Mouse (Mus musculus): ENCODE results near the gene Qdpr. TPM values are rescaled to one million over a fixed set of nuclear protein-coding genes. Genes with fewer than 3 reads are reported as not detected.

The Qdpr gene
- polyA plus RNA-seq, 1 experiment from 2014 or later, result 231 TPM

DNA sequence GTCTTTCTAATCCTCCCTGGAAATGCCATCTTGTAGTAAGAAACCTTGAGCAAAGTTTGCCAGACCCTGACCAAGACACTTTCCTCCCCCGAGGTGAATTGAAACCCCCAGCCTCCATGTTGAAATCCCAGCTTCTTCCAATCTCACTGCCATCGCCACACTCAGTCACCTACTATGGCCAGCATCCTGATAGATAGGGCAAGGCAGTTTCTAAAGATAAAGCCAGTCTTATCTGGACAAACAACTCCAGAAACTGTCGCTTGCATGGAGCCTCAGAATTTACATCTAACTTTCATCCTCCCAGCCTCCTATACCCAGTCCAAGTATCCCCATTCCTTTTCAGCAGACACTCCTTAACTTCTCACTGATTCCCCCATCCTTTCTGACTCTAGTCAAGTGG, 33.6 kb downstream of the Qdpr start:
- ATAC-seq (ENCODE audit: low FRiP score, low TSS enrichment), result no peak
- no peaks in the 10 kb centered on the region for H3K9me3 ChIP-seq (ENCODE audit: low read length)
- no peaks in the 10 kb centered on the region for H3K27me3 ChIP-seq (ENCODE audit: insufficient read depth, low read length)
- no peak overlapping the region for H3K9ac ChIP-seq (replicated peaks; ENCODE audit: low read length)
- H3K27ac ChIP-seq (ENCODE audit: low read length), result no peak overlapping the region
- H3K36me3 ChIP-seq (ENCODE audit: insufficient read depth, low read length), result no peaks in the 10 kb centered on the region
- no peaks in the 10 kb centered on the region for H3K4me1 ChIP-seq (ENCODE audit: insufficient read depth, low read length)
- no peak overlapping the region for H3K4me2 ChIP-seq (replicated peaks; ENCODE audit: low read depth, low read length)
- 94% methylated on average over 3 of the region's 3 CpGs for WGBS
- no peak overlapping the region for H3K4me3 ChIP-seq (ENCODE audit: low read length)

DNA sequence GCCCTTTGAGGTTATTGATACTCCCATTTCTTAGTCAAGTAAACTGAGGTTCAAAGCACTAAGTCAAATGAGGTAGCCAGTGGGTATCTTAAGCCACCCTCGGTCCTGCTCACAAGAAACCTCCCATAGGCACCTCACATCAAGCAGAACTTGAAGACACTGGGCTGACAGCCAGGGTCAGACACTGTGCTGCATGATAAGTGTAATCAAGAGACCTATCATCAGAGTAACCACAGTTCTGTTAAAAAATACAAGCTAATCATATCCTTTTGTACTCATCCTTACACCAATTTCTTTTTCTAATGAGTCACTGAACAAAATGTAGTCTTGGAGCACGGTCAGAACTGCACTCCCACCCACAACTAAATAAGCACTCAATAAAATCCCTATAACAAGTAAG, 43.9 kb downstream of the Qdpr start:
- no peak overlapping the region for H3K4me2 ChIP-seq (replicated peaks; ENCODE audit: low read depth, low read length)
- 84% methylated on average over 2 of the region's 2 CpGs for WGBS
- H3K9ac ChIP-seq (replicated peaks; ENCODE audit: low read length), result no peak overlapping the region
- no peak overlapping the region for H3K4me3 ChIP-seq (ENCODE audit: low read length)
- no peaks in the 10 kb centered on the region for H3K36me3 ChIP-seq (ENCODE audit: insufficient read depth, low read length)
- H3K4me1 ChIP-seq (ENCODE audit: insufficient read depth, low read length), result no peaks in the 10 kb centered on the region
- no peak for ATAC-seq (ENCODE audit: low FRiP score, low TSS enrichment)
- no peaks in the 10 kb centered on the region for H3K9me3 ChIP-seq (ENCODE audit: low read length)
- no peak overlapping the region for H3K27ac ChIP-seq (ENCODE audit: low read length)
- no peaks in the 10 kb centered on the region for H3K27me3 ChIP-seq (ENCODE audit: insufficient read depth, low read length)

DNA sequence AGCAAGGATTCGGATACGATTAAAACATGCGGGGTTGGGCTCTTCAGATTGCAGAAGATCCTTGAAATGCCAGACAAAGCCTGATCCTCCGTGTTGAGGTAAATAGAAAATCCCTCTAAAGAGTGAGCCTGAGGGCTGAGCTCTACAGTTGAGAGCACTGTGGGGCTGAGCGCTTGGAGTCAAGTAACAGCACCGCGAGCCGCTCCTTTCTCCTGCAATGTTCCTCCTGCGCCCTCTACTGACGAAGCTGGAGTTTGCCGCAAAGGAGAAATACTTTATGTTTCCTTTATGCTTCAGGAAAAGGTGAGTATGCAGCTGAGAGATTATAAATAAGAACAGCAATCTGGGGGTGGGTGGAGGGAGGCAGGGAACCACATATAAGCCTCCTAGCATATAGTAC, 47.4 kb downstream of the Qdpr start:
- peak; percentile 79 for ATAC-seq (ENCODE audit: low FRiP score, low TSS enrichment)
- Histone ChIP-seq H3K9me3 (ENCODE audit: low read length) (no peaks in the 10 kb centered on the region), H3K36me3 (ENCODE audit: insufficient read depth, low read length) (no peaks in the 10 kb centered on the region), H3K9ac (replicated peaks; ENCODE audit: low read length) (no peak overlapping the region), H3K4me2 (replicated peaks; ENCODE audit: low read depth, low read length) (no peak overlapping the region), H3K27me3 (ENCODE audit: insufficient read depth, low read length) (no peaks in the 10 kb centered on the region), H3K27ac (ENCODE audit: low read length) (no peak overlapping the region), H3K4me3 (ENCODE audit: low read length) (no peak overlapping the region), H3K4me1 (ENCODE audit: insufficient read depth, low read length) (no peaks in the 10 kb centered on the region)
- WGBS, result 16% methylated on average over 11 of the region's 11 CpGs

DNA sequence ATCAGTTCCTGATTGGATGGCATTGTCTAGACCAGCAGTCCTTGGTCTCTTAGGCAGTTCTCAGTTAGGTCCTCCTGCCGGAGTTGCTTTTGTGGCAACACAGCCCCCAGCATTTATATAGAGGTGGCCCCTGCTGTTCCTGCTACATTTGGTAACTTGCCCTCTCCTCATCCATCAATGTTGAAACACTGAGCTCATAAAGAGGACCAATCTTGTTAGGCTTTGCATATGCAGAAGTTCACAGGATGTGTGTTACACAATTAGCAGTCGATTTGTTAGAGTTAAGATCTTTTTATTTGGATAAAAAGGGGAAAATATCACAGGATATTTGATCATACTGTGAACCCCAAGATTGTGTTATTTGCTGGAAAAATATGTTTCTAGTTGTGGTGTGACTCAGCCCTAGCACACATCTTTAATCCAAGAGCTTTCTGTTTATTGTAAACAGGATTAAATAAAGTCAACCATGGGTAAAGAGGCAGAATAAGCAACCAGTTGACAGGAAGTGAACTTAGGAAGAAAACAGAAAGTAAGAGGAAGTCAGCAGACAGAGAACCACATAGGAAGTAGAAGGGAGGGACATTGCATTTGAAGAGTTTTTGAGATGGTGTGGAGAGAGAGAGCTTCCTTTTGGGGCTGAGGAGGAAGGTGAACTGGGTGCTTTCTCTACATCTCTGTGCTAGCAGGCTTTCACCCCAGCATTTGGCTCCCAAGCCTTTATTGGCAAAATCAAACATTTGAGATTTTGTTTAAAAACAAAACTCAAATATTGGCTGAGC, 65.8 kb downstream of the Qdpr start:
- Histone ChIP-seq H3K27ac (ENCODE audit: low read length) (no peak overlapping the region), H3K4me1 (ENCODE audit: insufficient read depth, low read length) (no peaks in the 10 kb centered on the region), H3K9ac (replicated peaks; ENCODE audit: low read length) (no peak overlapping the region), H3K9me3 (ENCODE audit: low read length) (no peaks in the 10 kb centered on the region), H3K4me2 (replicated peaks; ENCODE audit: low read depth, low read length) (no peak overlapping the region), H3K4me3 (ENCODE audit: low read length) (no peak overlapping the region), H3K27me3 (ENCODE audit: insufficient read depth, low read length) (no peaks in the 10 kb centered on the region), H3K36me3 (ENCODE audit: insufficient read depth, low read length) (no peaks in the 10 kb centered on the region)
- no peak for ATAC-seq (ENCODE audit: low FRiP score, low TSS enrichment)
- 74% methylated on average over 2 of the region's 2 CpGs for WGBS

Other genes with a start within 250 kb of the Qdpr start
- gene Clrn2, start 3.5 kb upstream of the Qdpr start, polyA plus RNA-seq (2015; fragmentation: Nextera tagmentation; extraction: Ambion mirVana), result not detected in 2 replicates
- 109 and 113 TPM in 2 replicates for gene Lap3, start 43.1 kb upstream of the Qdpr start, polyA plus RNA-seq (2015; fragmentation: Nextera tagmentation; extraction: Ambion mirVana)
- 292 and 293 TPM in 2 replicates for gene Med28, start 70.0 kb upstream of the Qdpr start, polyA plus RNA-seq (2015; fragmentation: Nextera tagmentation; extraction: Ambion mirVana)
- 1.5 and 1.7 TPM in 2 replicates for gene Fam184b, start 189.4 kb upstream of the Qdpr start, polyA plus RNA-seq (2015; fragmentation: Nextera tagmentation; extraction: Ambion mirVana)
- gene Ncapg, start 219.7 kb upstream of the Qdpr start, polyA plus RNA-seq (2015; fragmentation: Nextera tagmentation; extraction: Ambion mirVana), result 53.8 and 54.0 TPM in 2 replicates

All from kidney, embryonic 16.5 days (tissue).